Mouse (Mus musculus): ENCODE data around the gene Gpr107.

The Gpr107 gene

GRCm38 (mm10) chr2:31200051-31200450 is 47.9 kb downstream of the Gpr107 start:
- no peak for DNase-seq (ENCODE audit: low spot score in 2 of 2)

- DNase-seq (ENCODE audit: low spot score in 2 of 2), result no peak
Observed at GRCm38 (mm10) chr2:31201851-31202250, 49.7 kb downstream of the Gpr107 start.

- no peak for DNase-seq (ENCODE audit: low spot score in 2 of 2)
Observed at GRCm38 (mm10) chr2:31202357-31202756, 50.2 kb downstream of the Gpr107 start.

GRCm38 (mm10) chr2:31202956-31203355 is 50.8 kb downstream of the Gpr107 start:
- no peak for DNase-seq (ENCODE audit: low spot score in 2 of 2)

GRCm38 (mm10) chr2:31204677-31205076 is 52.6 kb downstream of the Gpr107 start:
- DNase-seq (ENCODE audit: low spot score in 2 of 2), result no peak

GRCm38 (mm10) chr2:31206211-31206610 is 54.1 kb downstream of the Gpr107 start:
- no peak for DNase-seq (ENCODE audit: low spot score in 2 of 2)

GRCm38 (mm10) chr2:31206882-31207281 is 54.8 kb downstream of the Gpr107 start:
- DNase-seq (ENCODE audit: low spot score in 2 of 2), result no peak

GRCm38 (mm10) chr2:31208544-31209142 is 56.5 kb downstream of the Gpr107 start:
- DNase-seq (ENCODE audit: low spot score in 2 of 2), result no peak

- DNase-seq (ENCODE audit: low spot score in 2 of 2), result no peak
Observed at GRCm38 (mm10) chr2:31209525-31209924, 57.4 kb downstream of the Gpr107 start.

- DNase-seq (ENCODE audit: low spot score in 2 of 2), result no peak
Observed at GRCm38 (mm10) chr2:31210144-31210847, 58.2 kb downstream of the Gpr107 start.

GRCm38 (mm10) chr2:31211204-31211603 is 59.1 kb downstream of the Gpr107 start:
- no peak for DNase-seq (ENCODE audit: low spot score in 2 of 2)

GRCm38 (mm10) chr2:31214211-31214796 is 62.2 kb downstream of the Gpr107 start:
- DNase-seq (ENCODE audit: low spot score in 2 of 2), result no peak

- DNase-seq (ENCODE audit: low spot score in 2 of 2), result no peak
Observed at GRCm38 (mm10) chr2:31218611-31219010, 66.5 kb downstream of the Gpr107 start.

GRCm38 (mm10) chr2:31219470-31219869 is 67.4 kb downstream of the Gpr107 start:
- DNase-seq (ENCODE audit: low spot score in 2 of 2), result no peak

- DNase-seq (ENCODE audit: low spot score in 2 of 2), result no peak
Observed at GRCm38 (mm10) chr2:31220844-31221243, 68.7 kb downstream of the Gpr107 start.

- no peak for DNase-seq (ENCODE audit: low spot score in 2 of 2)
Observed at GRCm38 (mm10) chr2:31221582-31221981, 69.5 kb downstream of the Gpr107 start.

- no peak for DNase-seq (ENCODE audit: low spot score in 2 of 2)
Observed at GRCm38 (mm10) chr2:31228768-31229311, 76.7 kb downstream of the Gpr107 start.

GRCm38 (mm10) chr2:31239203-31239696 is 87.1 kb downstream of the Gpr107 start:
- no peak for DNase-seq (ENCODE audit: low spot score in 2 of 2)

- no peak for DNase-seq (ENCODE audit: low spot score in 2 of 2)
Observed at GRCm38 (mm10) chr2:31239833-31240232, 87.7 kb downstream of the Gpr107 start.

GRCm38 (mm10) chr2:31241639-31242038 is 89.5 kb downstream of the Gpr107 start:
- DNase-seq (ENCODE audit: low spot score in 2 of 2), result no peak

GRCm38 (mm10) chr2:31244216-31244615 is 92.1 kb downstream of the Gpr107 start:
- no peak for DNase-seq (ENCODE audit: low spot score in 2 of 2)

- DNase-seq (ENCODE audit: low spot score in 2 of 2), result no peak
Observed at GRCm38 (mm10) chr2:31245051-31245450, 92.9 kb downstream of the Gpr107 start.
